Mouse (Mus musculus) embryo, embryonic 10.5 days (tissue): ENCODE measurements around the gene Ndufv2.

Source experiments
- DNase-seq: peaks from one replicate; pipeline ENCODE4 v3.0.0-alpha.2; 2015; ENCODE audit warnings: low spot score

Gene Ndufv2

DNA sequence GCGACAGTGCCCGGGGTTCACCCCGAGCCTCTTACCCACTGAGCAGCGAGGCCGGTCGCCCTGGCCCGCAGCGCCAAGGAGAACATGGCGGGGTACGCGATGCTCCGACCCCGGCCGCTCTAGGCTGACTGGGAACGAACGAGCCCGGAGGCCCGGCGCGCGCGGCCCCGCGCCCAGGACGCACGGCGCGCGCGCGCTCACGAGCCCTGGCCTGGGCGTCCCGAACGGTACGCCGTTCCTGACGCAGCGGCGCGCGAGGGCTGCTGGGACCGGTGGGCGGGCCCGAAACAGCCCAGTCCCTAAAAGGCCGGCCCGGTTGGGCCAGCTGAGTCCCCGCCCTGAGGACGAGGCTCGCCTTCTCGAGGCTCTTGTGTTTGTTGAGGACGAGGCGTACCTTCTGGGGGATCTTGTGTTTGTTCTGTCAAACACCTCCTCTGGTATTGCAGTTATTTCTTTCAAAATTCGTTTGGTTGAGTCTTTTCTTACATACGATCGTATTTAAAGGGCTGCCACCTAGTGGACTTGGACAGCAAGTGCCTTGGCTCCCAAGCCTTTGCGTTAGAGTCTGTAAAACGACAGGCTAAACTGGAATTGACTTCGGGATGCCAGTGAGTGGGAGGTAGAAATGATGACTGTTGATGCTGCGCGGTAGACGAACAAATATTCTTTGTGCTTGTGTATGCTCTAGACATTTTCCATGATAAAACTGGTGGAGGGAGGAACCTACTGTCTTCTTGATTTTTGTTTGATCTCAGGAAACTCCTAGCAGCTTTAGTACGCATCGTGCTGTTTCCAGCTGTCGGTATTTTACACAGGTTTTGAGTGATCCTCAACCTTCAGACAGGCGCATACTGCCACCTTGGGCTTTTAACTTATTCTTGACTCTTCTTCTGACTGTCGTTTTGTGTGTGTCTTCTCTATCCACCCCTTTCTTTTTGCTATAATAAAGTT is at the start of gene Ndufv2:
TSS of gene Ndufv2 (minus strand) at position 180 of the 951 bp plus-strand sequence.
- peak; percentile 99 for DNase-seq

DNA sequence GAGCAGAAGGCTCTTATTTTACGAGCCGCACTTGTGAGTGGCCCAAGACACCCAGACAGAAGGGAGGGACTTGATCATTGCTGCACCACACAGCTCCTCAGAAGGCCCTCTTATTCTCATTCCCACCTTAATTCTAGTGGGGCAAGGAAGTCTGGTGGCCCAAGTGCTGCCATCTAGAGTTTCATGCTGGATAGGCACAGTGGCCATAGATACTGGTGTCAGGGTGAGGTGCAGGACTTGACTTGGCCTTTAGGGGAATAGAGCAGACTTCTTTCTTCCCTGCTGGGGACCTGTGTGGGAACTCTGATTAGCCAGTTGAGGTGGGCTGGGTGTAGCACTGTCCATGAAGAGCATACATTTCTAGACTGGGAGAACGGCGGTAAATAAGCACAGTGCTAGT is 29.9 kb upstream of the Ndufv2 start:
- peak; percentile 30 for DNase-seq

DNA sequence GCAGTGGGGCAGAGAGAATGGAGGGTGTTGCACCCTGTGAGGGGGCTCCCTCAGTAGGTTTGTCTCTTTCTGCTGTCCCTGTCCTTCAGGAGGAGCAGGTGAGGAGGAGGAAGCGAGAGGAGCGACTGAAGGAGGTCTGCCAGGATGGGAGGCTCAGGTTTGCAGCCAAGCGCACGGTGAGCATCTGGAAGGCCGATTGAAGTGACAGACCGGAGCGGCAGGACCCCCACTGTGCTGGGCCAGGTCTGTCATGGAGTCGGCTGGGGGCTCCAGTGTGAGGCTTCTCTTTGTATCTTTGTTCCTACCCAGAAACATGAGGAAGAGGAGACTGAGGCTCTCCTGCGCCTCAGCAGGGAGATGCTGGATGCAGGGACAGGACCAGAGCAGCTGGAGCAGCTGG is 29.0 kb upstream of the Ndufv2 start:
- no peak for DNase-seq

DNA sequence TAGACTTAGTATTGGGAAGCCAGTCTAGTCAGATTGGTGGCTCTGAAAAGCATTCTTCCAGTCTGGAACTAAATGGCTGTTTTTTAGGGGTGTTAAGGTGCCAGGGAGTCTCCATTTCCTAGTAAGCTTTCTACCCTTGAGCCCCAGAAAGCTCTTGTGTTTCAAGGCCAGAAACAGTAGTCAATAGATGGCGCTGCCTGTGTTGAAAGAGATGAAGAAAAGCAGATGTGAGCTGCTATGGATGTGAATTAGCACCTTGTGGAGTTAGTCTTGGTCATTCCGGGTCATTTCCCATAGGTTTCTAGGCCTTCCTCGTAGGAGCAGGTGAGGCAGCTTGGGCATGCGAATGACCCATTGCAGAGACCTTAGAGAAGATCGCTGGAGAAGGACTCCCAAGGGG is 23.9 kb upstream of the Ndufv2 start:
- DNase-seq: peak; percentile 41

DNA sequence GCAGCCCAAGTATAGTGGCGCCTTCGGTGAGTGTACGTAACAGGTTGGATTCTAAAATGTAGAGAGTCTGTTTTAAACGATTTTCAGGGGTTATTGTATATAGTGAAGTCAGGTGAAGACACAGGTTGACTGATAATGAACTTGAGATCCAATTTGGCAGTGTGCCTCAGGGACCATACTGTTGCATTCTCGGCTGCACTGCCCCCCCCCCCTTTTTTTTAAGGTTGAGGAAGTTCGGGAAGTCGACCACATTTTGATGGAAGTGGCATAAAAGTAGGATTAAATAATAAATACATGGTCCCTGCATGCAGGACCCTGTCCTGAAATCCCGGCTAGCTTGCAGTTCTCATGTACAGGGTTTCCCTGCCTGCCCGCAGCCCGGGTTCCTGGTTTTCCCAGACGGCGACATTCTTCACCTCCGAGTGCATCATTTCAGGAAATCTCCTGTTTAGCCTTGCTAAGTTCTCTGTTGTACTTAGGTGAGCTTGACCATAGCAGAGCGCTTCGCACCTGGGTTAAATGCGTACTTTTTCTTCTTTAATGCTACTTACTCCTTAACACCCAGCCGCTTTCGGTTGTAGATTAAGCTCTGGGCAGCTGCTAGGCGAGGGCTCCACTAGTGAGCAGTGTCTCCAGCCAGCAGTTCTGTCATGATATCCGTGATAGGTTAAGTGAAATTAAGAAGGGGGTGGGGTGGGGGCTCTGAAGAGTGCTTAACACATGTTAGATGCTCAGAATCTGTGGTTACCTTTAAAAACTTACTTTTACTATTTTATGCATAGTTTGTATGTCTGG is 22.7 kb upstream of the Ndufv2 start:
- DNase-seq: peak; percentile 61

DNA sequence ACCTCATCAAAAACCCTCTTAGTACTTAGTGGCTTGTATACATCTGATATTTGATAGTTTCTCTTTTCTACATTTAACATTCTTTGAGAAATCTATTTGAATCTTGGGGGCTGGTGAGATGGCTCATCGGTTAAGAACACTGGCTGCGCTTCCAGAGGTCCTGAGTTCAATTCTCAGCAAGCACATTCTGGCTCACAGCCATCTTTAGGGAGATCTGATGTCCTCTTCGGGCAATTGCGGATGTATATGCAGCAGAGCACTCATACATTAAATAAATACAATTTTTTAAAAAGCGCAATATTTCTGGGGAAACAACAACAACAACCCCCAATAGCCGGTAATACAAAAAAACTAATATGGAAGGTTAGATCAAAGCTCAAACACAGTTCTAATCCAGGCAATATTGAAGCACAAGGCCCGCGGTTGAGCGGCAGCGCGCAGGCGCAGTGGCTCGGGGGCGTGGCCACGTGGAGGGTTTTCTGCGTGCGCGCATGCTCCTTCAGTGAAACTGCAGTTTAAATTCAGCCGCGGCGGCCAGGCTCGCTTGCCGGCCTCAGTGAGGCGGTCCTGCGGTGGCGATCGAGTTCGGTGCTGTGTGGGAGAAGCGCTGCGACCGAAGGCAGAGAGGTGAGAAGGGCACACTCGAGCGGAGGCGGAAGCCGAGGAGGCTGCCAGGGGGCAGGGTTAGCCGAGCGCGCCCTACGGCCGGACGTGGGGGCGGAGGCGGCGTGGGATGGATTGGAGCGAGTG is 21.9 kb upstream of the Ndufv2 start, which contains the start of gene Ddx11:
TSS of gene Ddx11 (plus strand) at position 455 of the 750 bp plus-strand sequence.
- peak; percentile 93 for DNase-seq

DNA sequence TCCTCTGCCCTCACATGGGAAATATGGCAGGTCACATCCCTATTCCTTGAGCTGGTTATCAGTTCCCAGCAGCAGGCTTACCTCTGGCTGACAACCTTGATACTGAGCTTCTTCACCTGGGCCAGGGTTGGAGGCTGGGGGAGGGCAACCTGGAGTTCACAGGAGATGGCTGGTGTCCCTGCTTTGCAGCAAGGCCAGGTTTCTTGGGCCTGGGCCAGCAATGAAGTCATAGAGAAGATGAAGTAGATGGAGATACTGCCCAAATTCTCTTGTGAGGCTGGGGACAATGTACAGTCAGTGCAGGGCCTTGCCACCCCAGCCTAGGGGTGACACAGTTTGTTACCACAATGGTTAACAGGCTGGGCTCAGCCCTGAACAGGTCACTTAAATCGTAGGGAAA is 19.3 kb upstream of the Ndufv2 start:
- no peak for DNase-seq

DNA sequence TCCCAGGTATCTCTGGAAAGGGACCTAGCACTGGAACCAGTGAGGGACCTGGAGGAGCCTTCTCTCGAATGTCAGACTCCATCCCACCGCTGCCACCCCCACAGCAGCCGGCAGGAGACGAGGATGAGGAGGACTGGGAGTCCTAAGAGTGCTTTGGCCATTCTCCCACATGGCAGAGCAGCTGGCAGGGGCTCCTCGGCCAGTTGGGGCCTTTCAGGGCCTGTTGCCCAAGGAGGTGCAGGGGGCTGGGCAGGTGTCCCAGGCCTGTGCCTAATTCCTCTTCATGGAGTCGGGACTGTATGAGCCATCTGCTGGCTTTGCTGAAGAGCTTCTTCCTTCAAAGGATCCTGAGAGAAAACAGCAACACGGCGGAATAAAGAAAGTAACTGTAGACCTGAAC is 17.6 kb upstream of the Ndufv2 start:
- DNase-seq: no peak

DNA sequence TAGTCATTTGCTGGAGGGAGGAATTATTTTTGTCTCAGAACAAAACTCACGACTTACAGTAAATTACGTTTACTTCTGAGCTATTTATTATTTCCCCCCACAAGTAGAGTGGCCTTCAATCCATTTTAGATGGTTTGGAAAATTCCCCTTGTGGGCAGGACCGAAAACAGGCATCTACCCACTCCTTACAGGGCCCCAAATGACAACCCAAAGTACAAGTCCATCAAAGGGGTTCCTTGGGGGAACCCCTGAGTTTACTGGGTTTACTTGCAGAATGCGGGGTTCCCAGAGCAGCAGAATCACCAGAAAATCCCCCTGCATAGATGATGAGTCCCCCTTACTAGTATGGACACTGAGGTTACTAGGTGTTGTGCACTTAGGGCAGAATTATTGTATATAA is 10.8 kb upstream of the Ndufv2 start:
- DNase-seq: no peak

DNA sequence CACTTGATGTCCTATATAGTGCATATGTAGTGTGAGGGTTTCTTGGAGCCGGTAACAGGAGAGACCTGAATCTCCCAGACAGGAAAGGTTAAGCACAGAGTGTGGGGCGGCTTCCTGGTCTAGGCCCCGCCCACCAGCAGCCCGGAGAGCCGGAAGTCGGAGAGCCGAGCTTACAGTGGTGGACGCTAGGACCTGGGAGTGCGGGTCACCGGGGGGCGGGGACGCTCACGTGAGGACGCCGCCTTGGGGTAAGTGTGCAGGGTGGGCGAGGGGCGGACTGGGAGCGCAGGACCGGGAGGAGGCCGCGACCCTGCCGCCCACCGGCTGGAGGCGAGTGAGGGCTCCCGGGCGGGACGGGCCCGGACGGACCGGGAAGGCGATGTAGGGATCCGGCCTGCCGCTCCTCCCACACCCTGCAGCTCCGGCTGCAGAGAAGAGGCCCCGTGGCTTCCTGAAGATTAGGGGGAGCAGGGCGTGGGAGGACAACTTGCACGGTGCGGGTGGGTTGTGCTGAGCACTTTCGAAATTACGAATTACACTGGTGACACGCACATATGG is 10.1 kb upstream of the Ndufv2 start, which contains the start of gene Washc1:
TSS of gene Washc1 (plus strand) at position 144 of the 558 bp plus-strand sequence.
- peak; percentile 96 for DNase-seq

DNA sequence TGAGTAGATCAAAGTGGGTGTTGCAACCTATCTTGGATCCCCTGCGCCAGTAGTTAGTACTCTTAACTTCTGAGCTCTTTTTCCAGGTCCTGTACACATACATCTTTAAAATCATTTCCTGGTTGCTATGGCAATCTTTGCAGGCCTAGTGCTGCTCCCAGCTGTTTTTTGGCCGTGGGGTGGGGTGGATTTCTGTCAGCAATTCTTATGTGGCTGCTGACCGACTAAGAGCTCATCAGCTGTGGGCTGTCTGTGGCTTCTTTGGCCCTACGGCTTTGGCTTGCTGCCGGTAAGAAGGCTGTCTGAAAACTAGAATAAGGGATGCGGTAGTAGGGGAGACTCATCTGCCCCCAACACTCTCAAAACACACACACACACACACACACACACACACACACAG is 9.4 kb upstream of the Ndufv2 start:
- no peak for DNase-seq

DNA sequence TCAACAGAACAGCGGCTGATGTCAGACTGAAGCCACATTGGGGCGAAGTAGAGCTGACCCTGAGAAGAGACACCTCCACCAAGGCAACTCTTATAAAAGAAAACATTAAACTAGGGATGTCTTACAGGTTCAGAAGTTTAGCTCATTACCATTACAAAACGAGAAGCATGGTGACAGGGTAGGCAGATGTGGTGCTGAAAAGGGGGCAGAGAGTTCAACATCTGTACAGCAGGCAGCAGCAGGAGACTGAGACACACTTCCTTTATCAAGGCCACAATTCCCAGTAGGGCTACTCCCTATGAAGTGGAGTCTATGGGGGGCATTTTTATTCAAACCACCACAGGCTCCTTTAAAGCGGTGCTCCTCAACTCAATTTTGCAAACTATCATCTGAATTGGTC is 6.8 kb upstream of the Ndufv2 start:
- no peak for DNase-seq

DNA sequence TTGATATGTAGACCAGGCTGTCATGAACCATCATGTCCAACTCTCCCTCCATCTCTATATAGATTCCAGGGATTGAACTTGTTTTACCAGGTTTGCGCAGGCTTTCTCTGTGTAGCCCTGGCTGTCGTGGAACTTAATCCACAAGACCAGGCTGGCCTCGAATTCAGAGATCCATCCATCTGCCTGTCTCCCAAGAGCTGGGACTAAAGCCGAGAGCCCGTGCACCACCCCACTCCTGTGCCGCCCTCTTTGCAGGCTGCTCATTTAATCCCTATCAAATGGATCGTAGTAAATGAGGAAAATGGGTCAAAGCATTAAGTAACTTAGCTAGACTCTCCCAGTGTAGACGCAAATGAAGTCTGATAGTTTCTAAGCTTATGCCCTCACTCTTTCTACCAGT is 6.1 kb upstream of the Ndufv2 start:
- DNase-seq: no peak

DNA sequence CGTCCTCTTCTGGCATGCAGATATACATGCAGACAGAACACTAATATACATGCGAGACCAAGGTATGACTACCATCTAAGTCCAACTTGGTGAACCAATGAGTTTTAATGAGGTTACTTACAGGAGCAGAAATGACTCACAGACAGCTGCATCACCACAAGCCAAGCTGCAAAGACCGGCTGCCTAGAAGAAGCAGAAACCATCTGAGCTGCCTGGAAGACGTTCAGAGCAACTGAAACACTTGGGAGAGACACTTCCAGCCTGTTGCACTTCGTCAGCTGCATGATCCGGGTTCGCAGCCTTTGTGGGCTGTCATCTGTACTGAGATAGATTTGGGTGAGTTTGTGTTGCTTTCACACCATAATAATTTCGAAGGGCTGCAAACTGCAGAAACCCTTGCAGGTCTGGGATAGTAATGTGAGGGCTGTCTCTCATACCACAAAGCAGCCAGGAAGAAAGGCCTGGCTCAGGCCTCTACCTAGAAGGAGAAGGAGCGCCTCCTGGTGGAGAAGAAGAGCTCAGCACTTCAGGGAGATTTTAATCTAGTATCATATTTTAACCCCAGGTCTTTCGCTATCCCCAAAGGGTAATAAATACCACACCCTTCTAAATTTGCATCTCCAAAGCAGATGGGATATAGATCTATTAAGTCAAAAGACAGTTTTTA is 5.4 kb upstream of the Ndufv2 start:
- peak; percentile 88 for DNase-seq

DNA sequence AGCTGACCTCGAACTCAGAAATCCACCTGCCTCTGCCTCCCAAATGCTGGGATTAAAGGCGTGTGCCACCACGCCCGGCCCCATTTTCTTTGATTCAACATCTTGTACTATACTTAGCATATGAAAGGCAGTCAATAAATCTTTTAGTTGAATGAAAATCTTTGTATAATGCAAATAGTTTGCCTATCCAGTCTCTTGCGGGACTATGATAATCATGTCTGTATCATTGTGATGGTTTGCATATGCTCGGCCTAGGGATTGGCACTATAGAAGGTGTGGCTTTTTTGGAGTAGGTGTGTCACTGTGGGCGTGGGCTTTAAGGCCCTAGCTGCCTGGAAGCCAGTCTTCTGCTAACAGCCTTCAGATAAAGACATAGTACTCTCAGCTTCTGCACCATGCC is 2.7 kb upstream of the Ndufv2 start:
- DNase-seq: no peak

DNA sequence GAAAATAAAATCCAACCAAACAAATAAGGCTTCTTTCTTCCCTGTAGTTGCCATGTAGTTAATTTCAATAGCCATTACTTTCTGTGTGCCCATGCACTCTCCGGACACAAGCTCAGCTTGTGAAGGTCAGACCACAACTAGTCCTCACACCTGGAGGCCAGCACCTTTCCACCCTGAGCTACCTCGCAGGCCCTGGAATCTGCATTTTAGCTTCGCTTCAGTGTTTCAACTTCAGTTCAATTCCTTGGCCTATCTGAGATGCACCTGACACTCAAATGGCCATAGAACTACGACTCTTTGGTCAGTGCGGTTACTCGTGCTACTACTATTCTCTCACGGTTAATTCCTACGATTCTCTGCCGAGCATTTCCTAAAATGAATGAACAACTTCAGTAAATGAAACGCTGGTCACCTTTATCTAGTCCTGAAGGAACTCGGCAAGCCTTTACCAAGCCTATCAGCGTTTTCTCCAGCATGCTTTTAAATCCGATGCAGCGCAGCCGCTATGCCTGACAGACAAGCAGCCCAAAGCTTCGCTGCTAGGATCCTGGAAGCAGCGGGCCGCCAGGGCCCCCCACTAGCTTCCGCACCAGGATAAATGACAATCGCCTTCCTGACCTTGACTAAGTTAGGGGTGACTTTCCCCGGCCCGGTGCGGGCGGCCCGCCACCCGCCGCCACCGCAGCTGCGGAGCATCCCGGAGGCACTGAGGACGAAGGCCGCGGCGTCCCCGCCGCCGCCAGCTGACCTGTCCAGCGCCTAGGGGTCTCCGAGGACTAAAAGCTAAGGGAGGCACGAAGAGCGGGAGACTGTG is 586 bp downstream of the Ndufv2 start:
- peak; percentile 59 for DNase-seq

DNA sequence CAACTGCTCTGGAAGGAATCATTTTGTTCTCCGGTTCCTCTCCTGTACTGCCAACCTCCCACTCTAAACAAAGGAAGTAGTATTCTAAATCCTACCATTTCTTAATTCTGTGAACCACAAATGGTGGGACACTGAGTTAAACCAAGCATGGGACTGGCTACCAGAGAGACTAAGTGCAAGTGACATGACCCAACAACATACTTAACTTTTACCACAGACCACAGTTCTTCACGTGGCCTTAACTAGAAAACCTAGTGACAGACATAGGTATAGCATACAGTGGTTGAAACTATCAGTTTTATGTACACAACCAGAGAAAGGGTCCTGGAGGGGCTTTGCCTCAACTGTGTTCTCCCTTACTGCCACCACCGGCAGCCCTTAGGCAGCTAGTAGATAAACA is 8.7 kb downstream of the Ndufv2 start:
- no peak for DNase-seq

DNA sequence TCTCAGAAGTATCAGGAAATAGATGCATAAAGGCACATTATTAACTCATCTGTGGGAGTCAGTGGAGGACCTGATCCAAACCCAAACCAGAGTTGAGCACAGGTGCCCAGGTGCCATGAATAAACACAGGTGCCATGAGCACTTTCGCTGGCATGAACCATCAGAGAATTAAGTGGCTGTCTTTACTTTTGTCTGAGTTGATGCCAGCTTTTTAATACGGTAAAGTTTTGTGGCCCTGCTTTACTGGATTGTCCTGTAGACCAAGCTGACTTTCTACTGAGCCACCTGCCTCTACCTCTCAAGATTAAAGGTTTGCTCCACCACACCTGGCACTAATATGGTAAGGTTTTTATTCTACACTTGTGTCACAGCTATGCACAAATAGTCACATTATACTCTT is 9.3 kb downstream of the Ndufv2 start:
- no peak for DNase-seq

DNA sequence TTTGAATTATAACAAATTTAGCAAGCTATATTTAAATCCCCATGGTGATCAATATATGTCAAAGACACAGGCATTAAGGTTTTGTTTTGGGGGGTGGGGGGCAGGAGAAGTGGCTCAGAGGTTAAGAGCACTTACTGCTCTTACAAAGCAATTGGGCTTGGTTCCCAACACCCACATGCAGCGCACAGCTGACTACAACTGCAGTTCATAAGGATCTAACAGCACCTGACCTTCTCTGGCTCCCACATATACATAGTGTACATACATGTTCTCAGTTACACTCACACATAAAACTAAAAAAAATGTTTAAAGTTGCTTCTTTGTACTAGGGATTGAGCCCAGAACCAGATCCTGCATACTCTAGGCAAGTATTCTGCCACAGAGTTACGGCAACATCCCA is 10.0 kb downstream of the Ndufv2 start:
- no peak for DNase-seq

DNA sequence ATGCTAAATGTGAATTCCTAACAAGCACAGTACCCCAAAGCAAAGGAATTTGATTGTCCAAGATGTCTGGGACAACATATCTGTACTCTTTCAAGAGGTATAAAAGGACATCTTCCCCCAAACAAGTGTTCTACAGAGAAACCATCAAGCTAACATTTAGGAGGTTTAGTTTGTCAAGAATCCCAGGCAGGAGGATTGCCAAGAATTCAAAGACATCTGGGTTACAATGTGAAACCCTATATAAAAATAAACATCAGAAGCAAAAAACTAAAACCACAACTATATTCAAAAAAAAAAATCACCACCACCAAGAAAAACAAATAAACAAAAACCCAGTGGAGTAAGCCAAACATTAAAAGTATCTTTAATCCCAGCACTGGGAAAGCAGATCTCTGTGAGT is 11.1 kb downstream of the Ndufv2 start:
- no peak for DNase-seq
